ENCODE assay signal across 13 mouse cellular contexts in genomic region chr2:154584931-154585601, GRCm38 (mm10). TPM values are rescaled to one million over a fixed set of nuclear protein-coding genes. Genes with fewer than 3 reads are reported as not detected.
DNase-seq lines count a peak whose midpoint lies in the region; ATAC-seq and TF ChIP-seq lines count a peak whose summit lies in the region.
"Had no signal": no experiment of that assay in that cellular context is flagged by ENCODE, and none has a peak within 500 bp of the region (broad histone marks: within the 10 kb centered on the region; RNA-seq: fewer than 3 reads in every experiment).

No protein-coding gene starts in this region.

- H3K4me1 ChIP-seq in liver, adult 2 months (ENCODE audit: control insufficient read depth, insufficient read depth, low read length), result no peaks in the 10 kb centered on the region
- H3K4me1 ChIP-seq in liver, postnatal 0 days (ENCODE audit: insufficient read depth), result no peaks in the 10 kb centered on the region
- H3K4me1 ChIP-seq in embryonic facial prominence, embryonic 14.5 days (ENCODE audit: control insufficient read depth, insufficient read depth, low read length), result 0 out of 2 replicates have a peak, but pooled peaks cover 12% of the 10 kb centered on the region
- peaks cover 23% of the 10 kb centered on the region for H3K4me1 ChIP-seq in hindbrain, embryonic 15.5 days (replicated peaks)

- WGBS in liver, adult 2 months, result 25% methylated on average over 17 of the region's 17 CpGs
- 67% methylated on average over 17 of the region's 17 CpGs for WGBS in liver, postnatal 0 days (ENCODE audit: insufficient replicate concordance)
- WGBS in embryonic facial prominence, embryonic 14.5 days, result 66% methylated on average over 16 of the region's 17 CpGs
- WGBS in hindbrain, embryonic 15.5 days, result 49% methylated on average over 17 of the region's 17 CpGs

- H3K27ac ChIP-seq in liver, adult 2 months (replicated peaks; ENCODE audit: insufficient read depth, low read depth, low read length), result no peak overlapping the region
- no peak overlapping the region for H3K27ac ChIP-seq in liver, postnatal 0 days (ENCODE audit: low read depth)
- H3K27ac ChIP-seq in embryonic facial prominence, embryonic 14.5 days (replicated peaks; ENCODE audit: low read depth, low read length), result no peak overlapping the region
- peak overlapping the region; percentile 46 for H3K27ac ChIP-seq in hindbrain, embryonic 15.5 days (replicated peaks)
- H3K27ac ChIP-seq: midbrain, embryonic 12.5 days had no signal

- H3K9me3 ChIP-seq in liver, postnatal 0 days (ENCODE audit: low read length), result no peaks in the 10 kb centered on the region
- no peaks in the 10 kb centered on the region for H3K9me3 ChIP-seq in embryonic facial prominence, embryonic 14.5 days (ENCODE audit: control insufficient read depth, low read length)
- H3K9me3 ChIP-seq in hindbrain, embryonic 15.5 days, result no peaks in the 10 kb centered on the region

- no peak overlapping the region for H3K4me3 ChIP-seq in liver, adult 2 months (ENCODE audit: insufficient read depth, low read depth, low read length)
- no peak overlapping the region for H3K4me3 ChIP-seq in liver, postnatal 0 days (ENCODE audit: low read depth, low read length)
- H3K4me3 ChIP-seq in embryonic facial prominence, embryonic 14.5 days (ENCODE audit: low read depth, low read length), result no peak overlapping the region
- H3K4me3 ChIP-seq in hindbrain, embryonic 15.5 days, result no peak overlapping the region
- H3K4me3 ChIP-seq: midbrain, embryonic 12.5 days had no signal

- peaks cover 27% of the 10 kb centered on the region; the same call in 1 of the 2 replicates for H3K36me3 ChIP-seq in liver, adult 2 months (ENCODE audit: control insufficient read depth, insufficient read depth, low read length)
- H3K36me3 ChIP-seq in liver, postnatal 0 days (replicated peaks; ENCODE audit: insufficient read depth, low read length), result peaks cover 23% of the 10 kb centered on the region
- H3K36me3 ChIP-seq in embryonic facial prominence, embryonic 14.5 days (ENCODE audit: control insufficient read depth, insufficient read depth, low read length), result peaks cover 12% of the 10 kb centered on the region; the same call in 1 of the 2 replicates
- peaks cover 8% of the 10 kb centered on the region; the same call in 1 of the 2 replicates for H3K36me3 ChIP-seq in hindbrain, embryonic 15.5 days

- DNase-seq in liver, adult 2 months (ENCODE audit: extremely low read depth, low read depth, low spot score), result peak; percentile 61
- no peak for DNase-seq in liver, postnatal 0 days
- DNase-seq in cerebellum, adult 9-11 months, result peak; percentile 47
- DNase-seq in embryonic facial prominence, embryonic 14.5 days (ENCODE audit: low spot score), result no peak
- no peak for DNase-seq in spleen, adult 18-20 months
- DNase-seq in adrenal gland, postnatal 25 days, result no peak
- DNase-seq: heart, postnatal 36 days; kidney, adult 8-10 months; lung, embryonic 14.5 days; thymus, postnatal 4 days had no signal

- TF ChIP-seq CTCF in liver, adult 2 months (IDR thresholded peaks at IDR 0.05; ENCODE audit: low read depth, low read length), result peak; percentile 3; the same call in 1 of the 2 replicates
- no peak for TF ChIP-seq CTCF in liver, postnatal 0 days (IDR thresholded peaks at IDR 0.05; ENCODE audit: low read depth)

- no peak overlapping the region for H3K4me2 ChIP-seq in liver, postnatal 0 days (ENCODE audit: low read depth, low read length)
- no peak overlapping the region for H3K4me2 ChIP-seq in embryonic facial prominence, embryonic 14.5 days (ENCODE audit: low read depth, low read length)
- H3K4me2 ChIP-seq in hindbrain, embryonic 15.5 days, result no peak overlapping the region
- H3K4me2 ChIP-seq: lung, embryonic 14.5 days; midbrain, embryonic 12.5 days had no signal

- H3K27me3 ChIP-seq in liver, adult 2 months (ENCODE audit: control insufficient read depth, insufficient read depth, low read length), result no peaks in the 10 kb centered on the region
- H3K27me3 ChIP-seq in liver, postnatal 0 days (ENCODE audit: insufficient read depth, low read length), result no peaks in the 10 kb centered on the region
- H3K27me3 ChIP-seq in embryonic facial prominence, embryonic 14.5 days (replicated peaks; ENCODE audit: control insufficient read depth, insufficient read depth, low read length), result no peaks in the 10 kb centered on the region
- H3K27me3 ChIP-seq in hindbrain, embryonic 15.5 days, result no peaks in the 10 kb centered on the region
- H3K27me3 ChIP-seq: midbrain, embryonic 12.5 days had no signal

- H3K79me2 ChIP-seq in liver, adult 2 months (ENCODE audit: control insufficient read depth, insufficient read depth, low read length), result no peaks in the 10 kb centered on the region

- ATAC-seq in liver, postnatal 0 days, result no peak
- ATAC-seq in embryonic facial prominence, embryonic 14.5 days (ENCODE audit: low read depth), result no peak
- ATAC-seq in hindbrain, embryonic 15.5 days (ENCODE audit: low FRiP score, low read depth), result no peak

- no peak for TF ChIP-seq POLR2A in liver, adult 2 months (IDR thresholded peaks at IDR 0.05; ENCODE audit: extremely low read depth, insufficient read depth, low read length)

- TF ChIP-seq EP300 in liver, postnatal 0 days (IDR thresholded peaks at IDR 0.05; ENCODE audit: low read depth), result no peak

- no peak overlapping the region for H3K9ac ChIP-seq in liver, adult 2 months (ENCODE audit: low read depth, low read length)
- no peak overlapping the region for H3K9ac ChIP-seq in liver, postnatal 0 days (replicated peaks)
- peak overlapping the region; percentile 8 for H3K9ac ChIP-seq in embryonic facial prominence, embryonic 14.5 days (ENCODE audit: low read depth, low read length)
- H3K9ac ChIP-seq in hindbrain, embryonic 15.5 days, result no peak overlapping the region
- H3K9ac ChIP-seq: lung, embryonic 14.5 days; midbrain, embryonic 12.5 days had no signal

RNA-seq across cellular contexts. Expression of gene E2f1, which starts 15.4 kb away (rescaled TPM):
- total RNA-seq in liver, adult 2 months (2014; rRNA removed), result 1.1 and 2.3 TPM in 2 replicates
- 2.4 and 3.8 TPM in 2 replicates for polyA plus RNA-seq in liver, adult 2 months (2012; rRNA removed)
- polyA plus RNA-seq in liver, postnatal 0 days (2015; fragmentation: Nextera tagmentation; extraction: Ambion mirVana), result 7.3 and 7.4 TPM in 2 replicates
- 8.8 and 10.5 TPM in 2 replicates for polyA plus RNA-seq in embryonic facial prominence, embryonic 14.5 days (2014; fragmentation: Nextera tagmentation; extraction: Ambion mirVana)
- polyA plus RNA-seq in hindbrain, embryonic 15.5 days (2015; fragmentation: Nextera tagmentation; extraction: Ambion mirVana), result 8.4 and 8.6 TPM in 2 replicates
- total RNA-seq in adrenal gland, postnatal 25 days (2021), result 11.2 and 13.2 TPM in 2 replicates

RNA-seq across cellular contexts. Expression of gene Pxmp4, which starts 18.4 kb away (rescaled TPM):
- total RNA-seq in liver, adult 2 months (2014; rRNA removed), result 39.9 and 51.1 TPM in 2 replicates
- polyA plus RNA-seq in liver, adult 2 months (2012; rRNA removed), result 127 and 134 TPM in 2 replicates
- polyA plus RNA-seq in liver, postnatal 0 days (2015; fragmentation: Nextera tagmentation; extraction: Ambion mirVana), result 64.2 and 68.5 TPM in 2 replicates
- polyA plus RNA-seq in embryonic facial prominence, embryonic 14.5 days (2014; fragmentation: Nextera tagmentation; extraction: Ambion mirVana), result 24.1 and 26.9 TPM in 2 replicates
- polyA plus RNA-seq in hindbrain, embryonic 15.5 days (2015; fragmentation: Nextera tagmentation; extraction: Ambion mirVana), result 16.9 and 18.6 TPM in 2 replicates
- 32.7 and 34.3 TPM in 2 replicates for total RNA-seq in adrenal gland, postnatal 25 days (2021)

RNA-seq across cellular contexts. Expression of gene Necab3, which starts 26.4 kb away (rescaled TPM):
- 0.09 and 0.13 TPM in 2 replicates for total RNA-seq in liver, adult 2 months (2014; rRNA removed)
- 0.09 TPM in 1 of 2 replicates, not detected in the other for polyA plus RNA-seq in liver, adult 2 months (2012; rRNA removed)
- 0.13 and 0.19 TPM in 2 replicates for polyA plus RNA-seq in liver, postnatal 0 days (2015; fragmentation: Nextera tagmentation; extraction: Ambion mirVana)
- 2.4 and 3.9 TPM in 2 replicates for polyA plus RNA-seq in embryonic facial prominence, embryonic 14.5 days (2014; fragmentation: Nextera tagmentation; extraction: Ambion mirVana)
- 20.3 and 21.4 TPM in 2 replicates for polyA plus RNA-seq in hindbrain, embryonic 15.5 days (2015; fragmentation: Nextera tagmentation; extraction: Ambion mirVana)
- 2.0 and 2.1 TPM in 2 replicates for total RNA-seq in adrenal gland, postnatal 25 days (2021)

RNA-seq across cellular contexts. Expression of gene Zfp341, which starts 28.0 kb away (rescaled TPM):
- 0.18 and 1.0 TPM in 2 replicates for total RNA-seq in liver, adult 2 months (2014; rRNA removed)
- polyA plus RNA-seq in liver, adult 2 months (2012; rRNA removed), result 3.2 TPM in 2 replicates
- 0.75 and 0.85 TPM in 2 replicates for polyA plus RNA-seq in liver, postnatal 0 days (2015; fragmentation: Nextera tagmentation; extraction: Ambion mirVana)
- polyA plus RNA-seq in embryonic facial prominence, embryonic 14.5 days (2014; fragmentation: Nextera tagmentation; extraction: Ambion mirVana), result 1.2 TPM in 2 replicates
- polyA plus RNA-seq in hindbrain, embryonic 15.5 days (2015; fragmentation: Nextera tagmentation; extraction: Ambion mirVana), result 2.0 and 2.7 TPM in 2 replicates
- 3.3 and 3.6 TPM in 2 replicates for total RNA-seq in adrenal gland, postnatal 25 days (2021)

RNA-seq across cellular contexts. Expression of gene 4930519P11Rik, which starts 28.2 kb away (rescaled TPM):
- total RNA-seq in liver, adult 2 months (2014; rRNA removed), result not detected in 2 replicates
- 0.37 TPM in 1 of 2 replicates, not detected in the other for polyA plus RNA-seq in liver, adult 2 months (2012; rRNA removed)
- 0.40 and 0.45 TPM in 2 replicates for polyA plus RNA-seq in liver, postnatal 0 days (2015; fragmentation: Nextera tagmentation; extraction: Ambion mirVana)
- 0.77 TPM in 1 of 2 replicates, not detected in the other for polyA plus RNA-seq in embryonic facial prominence, embryonic 14.5 days (2014; fragmentation: Nextera tagmentation; extraction: Ambion mirVana)
- 0.76 and 0.79 TPM in 2 replicates for polyA plus RNA-seq in hindbrain, embryonic 15.5 days (2015; fragmentation: Nextera tagmentation; extraction: Ambion mirVana)
- total RNA-seq in adrenal gland, postnatal 25 days (2021), result 1.2 TPM in 1 of 2 replicates, not detected in the other
- total RNA-seq: heart, postnatal 36 days had no signal
- polyA plus RNA-seq: stomach, embryonic 14.5 days had no signal

Comparison
In these comparisons a context has a peak if more than half of its experiments do, and no peak if none do; other contexts are left out.
1. DNase-seq: peak in liver, adult 2 months (single experiment) and cerebellum, adult 9-11 months (single experiment); none in liver, postnatal 0 days (single experiment), embryonic facial prominence, embryonic 14.5 days (single experiment), spleen, adult 18-20 months (0 of 2) and adrenal gland, postnatal 25 days (single experiment).